Mouse (Mus musculus): ENCODE results near the gene Ccm2. TPM values are rescaled to one million over a fixed set of nuclear protein-coding genes. Genes with fewer than 3 reads are reported as not detected.

Gene Ccm2
- total RNA-seq, 4 experiments from 2014 or later = 26.3 to 33.8 (median 29.8) TPM

Other genes starting within 250 kb of the Ccm2 start
- gene Zmiz2, start 157.8 kb upstream of the Ccm2 start, total RNA-seq (2022) = 10 to 100 TPM; 37.1 to 38.7 (median 37.5) TPM
- 100 to 1,000 TPM; 262 to 310 (median 280) TPM for gene Ppia, start 131.4 kb upstream of the Ccm2 start, total RNA-seq (2022)
- gene H2afv, start 102.4 kb upstream of the Ccm2 start, total RNA-seq (2022) = 10 to 100 TPM; 80.1 to 97.8 (median 88.2) TPM
- gene Purb, start 71.0 kb upstream of the Ccm2 start, total RNA-seq (2022) = 10 to 100 TPM; 23.2 to 32.4 (median 28.9) TPM
- 1 to 10 TPM in 3 of 4 experiments, under 1 TPM in 1; 0.73 to 2.3 (median 1.2) TPM for gene Myo1g, start 25.9 kb upstream of the Ccm2 start, total RNA-seq (2022)
- under 1 TPM; 0.22 to 0.65 (median 0.50) TPM for gene Nacad, start 59.2 kb downstream of the Ccm2 start, total RNA-seq (2022)
- gene Tbrg4, start 79.2 kb downstream of the Ccm2 start, total RNA-seq (2022) = 100 to 1,000 TPM in 3 of 4 experiments, 10 to 100 TPM in 1; 96.9 to 117 (median 106) TPM
- not detected for gene Wap, start 91.8 kb downstream of the Ccm2 start, total RNA-seq (2022)
- 1 to 10 TPM; 4.0 to 5.6 (median 5.5) TPM for gene Ramp3, start 111.6 kb downstream of the Ccm2 start, total RNA-seq (2022)

Data from heart, adult 8-10 months (tissue).